Mouse (Mus musculus): ENCODE measurements around the gene Ccl9.

Ccl9 gene

DNA sequence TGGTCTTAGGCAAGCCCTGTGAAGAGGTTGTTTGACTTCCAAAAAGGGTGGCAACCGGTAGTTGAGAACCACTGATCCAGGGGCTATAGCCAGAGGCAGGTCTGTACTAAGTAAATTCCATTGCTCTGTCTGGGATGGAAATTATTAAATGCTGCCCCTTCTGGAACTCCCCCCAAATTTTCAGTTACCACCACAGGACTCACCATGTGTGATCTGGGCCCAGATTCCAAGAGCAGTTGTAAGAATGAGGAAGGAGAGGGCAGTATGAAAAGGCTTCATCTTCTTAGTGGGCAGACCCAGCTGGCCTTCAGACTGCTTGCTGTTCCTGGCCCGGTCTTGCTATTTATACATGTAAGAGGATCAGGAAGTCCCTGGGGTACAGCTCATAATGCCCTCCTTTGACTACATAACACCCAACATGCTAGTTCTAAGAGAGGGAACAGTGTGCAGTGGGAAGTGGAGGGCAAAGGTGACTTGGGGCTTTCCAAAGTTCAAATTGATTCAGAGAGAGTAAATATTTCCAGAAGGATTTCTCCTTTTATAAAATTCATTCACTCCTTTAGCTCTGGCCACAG, at the start of gene Ccl9:
Gene Ccl9 (minus strand): TSS at position 451 of the 575 bp plus-strand sequence.
- DNase-seq: no peak

DNA sequence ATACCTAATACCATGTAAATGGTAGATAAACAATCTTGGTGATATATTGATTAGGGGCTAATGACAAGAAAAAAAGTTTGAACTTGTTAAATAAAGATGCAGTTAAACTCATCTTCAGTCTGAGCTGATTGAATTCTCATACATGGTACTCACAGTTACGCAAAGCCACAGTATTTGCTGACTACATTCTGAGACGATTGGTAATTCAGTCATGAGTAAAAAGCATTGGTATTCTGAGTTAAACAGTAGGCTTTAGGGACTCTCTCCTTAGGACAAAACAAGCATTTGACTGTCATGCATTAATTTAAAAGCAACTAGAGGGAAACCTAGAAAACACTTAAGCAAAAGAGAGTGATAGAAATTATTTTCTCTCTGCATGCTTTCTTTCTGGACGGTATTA, 45.1 kb upstream of the Ccl9 start:
- no peak for DNase-seq

DNA sequence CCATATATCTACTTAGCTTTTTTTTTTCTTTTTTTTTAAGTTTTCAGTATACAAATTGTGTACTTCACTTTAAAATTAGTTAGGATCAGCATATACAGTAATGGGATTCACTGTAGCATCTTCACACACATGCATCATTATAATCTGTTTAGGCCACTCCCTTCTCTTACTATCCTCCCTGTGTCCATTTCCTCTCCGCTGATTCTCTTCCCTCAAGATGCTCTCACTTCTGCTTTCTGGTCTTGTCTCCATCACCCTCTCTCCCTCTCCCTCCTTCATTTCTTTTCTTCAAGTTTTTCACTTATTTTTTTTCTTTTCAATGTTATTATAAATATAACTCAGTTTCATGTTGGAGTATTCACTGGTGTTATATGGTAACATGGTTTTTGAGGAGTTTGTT, 40.6 kb upstream of the Ccl9 start:
- no peak for DNase-seq

DNA sequence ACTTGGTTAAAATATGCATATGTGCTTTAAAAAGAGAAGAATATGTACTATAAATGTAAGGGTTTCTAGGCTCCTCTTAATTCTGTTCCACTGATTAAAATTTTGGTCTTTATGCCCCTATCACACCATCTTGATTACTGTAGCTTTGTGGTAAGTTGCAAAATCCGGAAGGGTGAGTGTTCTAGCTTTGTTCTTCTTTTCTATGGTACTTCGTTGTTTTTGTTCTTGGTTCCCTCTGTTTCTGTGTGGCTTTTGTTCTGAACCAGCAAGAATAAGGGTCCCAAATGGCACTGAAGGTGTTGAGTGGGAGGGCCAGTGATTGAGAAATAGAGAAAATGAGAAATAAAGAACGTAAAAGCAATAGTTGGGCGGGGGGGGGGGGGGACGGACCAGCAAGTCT, 39.8 kb upstream of the Ccl9 start:
- no peak for DNase-seq

DNA sequence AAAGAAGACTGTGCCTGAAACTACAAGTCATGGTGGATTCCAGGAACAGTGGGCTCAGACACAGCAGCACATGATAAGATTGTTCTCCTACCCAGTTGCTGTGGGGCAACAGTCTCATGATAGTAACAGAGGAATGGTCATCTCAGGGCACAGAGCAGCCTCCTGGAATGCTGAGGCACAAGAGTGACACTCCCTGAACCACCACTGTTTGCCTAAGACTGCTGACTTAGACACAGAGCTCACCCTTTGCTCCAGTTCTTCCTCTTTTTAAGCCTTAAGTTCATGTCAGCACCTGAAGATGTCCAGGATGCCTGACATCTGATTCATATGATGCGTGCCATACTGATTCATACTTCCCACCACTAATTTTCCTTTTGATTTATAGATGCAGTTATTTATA, 38.1 kb upstream of the Ccl9 start:
- DNase-seq: no peak

DNA sequence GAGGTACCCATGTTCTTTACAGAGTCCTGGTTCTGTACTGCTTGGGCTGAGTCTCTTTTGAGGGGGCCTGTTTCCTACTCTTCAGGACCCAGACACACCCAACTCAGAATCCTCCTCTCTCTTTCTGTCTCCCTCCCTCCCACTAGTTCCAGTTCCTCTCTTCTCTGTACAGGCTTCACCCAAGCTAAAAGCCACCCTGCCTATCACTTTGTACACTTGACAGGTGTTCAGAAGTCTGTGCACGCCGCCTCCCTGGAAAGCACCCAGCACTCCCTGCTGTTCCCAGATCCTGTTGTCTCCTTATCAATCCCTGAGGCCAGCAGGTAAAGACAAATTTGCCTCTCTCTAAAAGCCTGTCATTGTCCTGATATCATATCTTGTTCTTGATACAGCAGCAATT, 32.5 kb upstream of the Ccl9 start:
- no peak for DNase-seq

DNA sequence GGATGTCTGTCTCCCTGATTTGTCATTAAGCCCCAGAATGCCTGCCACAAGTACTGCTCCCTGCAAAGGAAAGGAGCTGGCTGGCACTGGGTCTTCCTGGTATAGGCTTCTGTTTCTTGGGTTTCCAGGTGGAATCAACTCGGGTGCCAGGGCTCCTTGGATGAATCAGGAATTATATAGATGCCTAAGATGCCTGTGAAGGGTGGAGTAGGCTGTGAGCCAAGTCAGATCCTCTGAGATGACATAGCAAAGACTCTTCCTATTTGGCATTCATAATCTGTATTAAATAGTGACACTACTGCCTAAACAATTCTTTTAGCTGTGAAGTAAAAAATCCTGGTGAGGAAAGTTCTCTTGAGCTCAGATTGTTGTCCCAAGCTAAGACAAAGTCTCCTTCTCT, 28.0 kb upstream of the Ccl9 start:
- no peak for DNase-seq

DNA sequence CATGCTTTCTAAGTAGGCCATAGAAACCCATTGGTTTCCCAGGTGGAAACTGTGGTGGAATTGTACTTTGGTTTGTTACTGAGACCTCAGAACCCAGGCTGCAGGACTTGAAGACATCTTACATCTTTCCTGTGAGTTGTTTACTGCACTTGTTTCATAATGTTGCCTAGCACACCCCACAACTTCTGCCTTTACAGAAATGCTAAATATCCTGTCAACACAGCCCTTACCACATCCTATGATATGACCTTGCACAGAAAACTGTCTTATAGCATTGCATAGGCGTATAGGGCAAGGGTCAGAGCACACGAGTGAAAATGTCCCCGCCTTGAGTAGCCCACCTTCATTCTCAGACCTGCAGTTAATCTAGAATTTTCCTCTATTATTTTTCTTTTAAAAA, 27.1 kb upstream of the Ccl9 start:
- DNase-seq: no peak

DNA sequence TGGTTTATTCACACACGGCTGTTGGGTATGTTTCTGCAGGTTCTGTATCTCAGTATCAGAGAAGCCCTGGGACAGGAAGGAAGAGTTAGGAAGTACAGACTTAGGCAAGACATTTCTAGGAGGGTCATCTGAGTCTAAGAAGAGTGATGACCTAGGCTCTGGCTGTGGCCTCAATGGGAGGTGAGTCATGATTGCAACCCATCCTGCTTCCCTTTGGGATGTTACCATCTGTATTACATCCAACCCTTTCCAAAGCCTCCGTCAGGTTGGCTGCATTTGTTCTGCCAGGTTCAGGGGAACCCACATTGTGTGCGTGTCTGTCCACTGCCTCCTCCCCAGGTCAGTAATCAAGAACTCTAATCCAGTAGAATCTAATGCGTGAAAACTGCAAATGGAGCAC, 26.3 kb upstream of the Ccl9 start:
- DNase-seq: no peak

DNA sequence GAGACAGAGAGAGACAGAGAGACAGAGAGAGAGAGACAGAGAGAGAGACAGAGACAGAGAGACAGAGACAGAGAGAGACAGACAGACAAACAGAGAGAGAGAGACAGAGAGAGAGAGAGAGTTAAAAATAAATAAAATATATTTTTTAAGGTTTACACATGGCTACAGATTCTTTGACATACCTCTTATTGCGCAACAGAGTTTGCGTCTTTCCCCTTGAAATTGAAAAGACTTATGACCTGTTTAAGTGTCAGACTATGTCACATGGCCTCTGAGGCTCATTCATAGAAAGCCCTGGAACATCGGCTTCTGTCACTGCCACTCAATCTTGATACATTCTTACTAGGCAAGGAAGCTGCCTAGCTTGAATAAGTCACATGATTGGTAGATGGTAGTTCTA, 25.0 kb upstream of the Ccl9 start:
- no peak for DNase-seq

DNA sequence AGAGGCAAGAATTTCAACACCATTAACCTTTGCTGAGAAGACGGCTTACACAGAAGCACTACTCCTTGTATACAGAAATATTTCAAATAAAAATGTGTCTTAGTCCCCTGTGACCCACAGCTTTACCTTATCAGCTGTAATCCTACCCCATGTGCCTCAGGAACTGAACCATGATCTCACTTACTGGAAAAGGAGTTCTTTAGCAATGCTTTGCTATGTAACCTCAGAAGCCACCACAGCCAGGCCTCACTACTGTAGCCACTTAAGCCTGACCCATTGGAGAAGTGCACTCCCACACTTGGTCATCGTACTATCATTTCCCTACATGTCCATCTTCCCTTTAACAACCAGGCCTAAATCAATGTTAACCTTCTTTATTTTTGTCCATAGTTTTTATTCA, 22.1 kb upstream of the Ccl9 start:
- DNase-seq: no peak

DNA sequence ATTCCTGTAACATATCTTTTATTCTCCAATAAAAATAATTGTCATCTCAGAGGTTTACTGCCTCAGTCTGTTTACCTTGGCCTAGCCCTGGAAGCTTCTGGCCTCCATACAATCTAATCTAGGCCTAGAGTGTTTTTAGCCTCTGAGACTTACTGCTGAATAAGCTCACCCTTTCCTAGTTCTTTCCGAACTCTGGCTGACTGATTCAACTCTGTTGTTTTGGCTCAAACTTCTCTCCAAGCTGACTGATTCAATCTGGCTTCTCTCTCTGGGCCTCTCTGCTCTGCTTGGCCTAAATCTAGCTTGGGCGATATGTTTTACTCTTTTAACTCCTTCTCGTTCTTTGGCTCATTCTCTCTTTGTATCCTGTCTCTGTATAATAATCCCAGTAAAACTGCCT, 20.6 kb upstream of the Ccl9 start:
- DNase-seq: no peak

DNA sequence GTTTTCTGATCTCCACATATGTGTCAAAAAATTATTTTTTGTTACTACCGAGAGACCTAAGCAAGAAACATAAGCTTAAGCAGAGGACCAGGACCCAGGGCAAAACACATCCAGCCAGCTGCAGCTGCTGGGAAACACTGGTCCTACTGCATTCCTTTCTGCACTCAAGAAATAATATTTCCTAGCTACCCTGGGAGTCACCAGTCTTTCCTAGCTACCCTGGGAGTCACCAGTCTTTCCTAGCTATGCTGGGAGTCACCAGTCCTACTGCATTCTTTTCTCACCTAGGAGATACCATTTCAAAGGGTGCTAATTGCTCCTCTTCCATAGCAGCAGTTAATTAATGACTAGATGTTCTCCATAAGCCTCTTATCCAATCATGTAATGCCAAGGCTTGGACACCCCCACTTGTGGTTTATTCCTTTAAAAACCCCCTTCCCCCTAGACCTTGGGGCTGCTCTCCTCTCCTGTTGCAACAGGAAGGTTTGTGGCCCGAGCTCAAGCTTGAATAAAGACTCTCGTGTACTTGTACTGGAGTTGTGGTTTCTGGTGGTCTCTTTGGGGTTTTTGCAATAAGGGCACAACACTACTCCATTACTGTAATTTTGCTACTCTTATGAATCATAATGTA, 19.9 kb upstream of the Ccl9 start:
- no peak for DNase-seq

DNA sequence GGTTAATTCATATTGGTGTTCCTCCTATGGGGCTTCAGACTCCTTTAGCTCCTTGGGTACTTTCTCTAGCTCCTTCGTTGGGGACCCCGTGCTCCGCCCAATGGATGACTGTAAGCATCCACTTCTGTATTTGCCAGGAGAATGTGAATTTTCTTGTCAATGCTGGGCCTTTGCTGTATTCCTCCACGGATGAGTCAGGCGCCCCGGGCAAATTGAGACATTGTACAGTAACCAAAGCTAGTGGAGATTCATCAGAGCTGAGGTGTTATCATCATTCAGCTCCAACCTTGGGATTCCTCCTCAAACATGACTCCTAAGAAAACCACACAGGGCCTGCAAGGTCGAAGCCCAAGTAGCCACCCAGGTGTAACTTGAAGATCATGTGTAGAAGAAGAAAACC, 19.4 kb upstream of the Ccl9 start:
- no peak for DNase-seq

DNA sequence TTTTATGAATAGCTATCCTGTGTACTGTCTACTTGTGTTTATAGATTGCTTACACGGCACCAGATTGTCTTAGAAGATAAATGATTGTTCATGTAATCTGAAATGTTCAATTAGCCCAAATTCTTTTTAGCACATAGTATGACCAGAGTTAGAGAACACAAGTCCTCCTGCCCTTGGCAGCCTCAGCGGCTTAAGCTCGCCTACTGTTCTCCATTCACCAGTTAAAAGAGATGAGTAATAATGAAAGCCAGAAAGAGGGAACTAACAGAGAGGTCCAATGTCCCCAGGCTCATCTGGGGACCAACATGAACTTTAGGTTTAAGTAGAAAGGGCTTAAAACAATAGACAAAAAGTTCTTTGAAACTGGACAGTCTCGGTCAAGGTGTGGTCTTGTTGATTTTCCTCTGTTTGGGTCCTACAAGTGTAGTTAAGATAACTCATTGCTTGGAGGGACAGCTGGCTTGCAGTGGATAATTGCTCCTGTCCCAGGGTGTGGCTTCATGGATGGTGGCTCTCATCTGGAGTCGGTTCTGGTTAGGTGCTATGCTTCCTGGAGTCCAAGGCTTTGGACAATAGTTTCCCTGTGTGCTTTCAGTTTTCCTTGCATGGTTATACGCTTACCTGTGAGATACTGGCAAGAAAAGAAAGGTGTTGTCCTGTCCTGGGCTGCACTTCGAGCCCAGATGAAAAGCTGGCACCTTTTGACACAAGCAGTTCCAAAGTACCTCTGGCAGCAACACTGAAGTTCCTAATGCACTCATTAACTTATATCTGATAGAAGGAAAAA, 17.4 kb upstream of the Ccl9 start:
- no peak for DNase-seq

DNA sequence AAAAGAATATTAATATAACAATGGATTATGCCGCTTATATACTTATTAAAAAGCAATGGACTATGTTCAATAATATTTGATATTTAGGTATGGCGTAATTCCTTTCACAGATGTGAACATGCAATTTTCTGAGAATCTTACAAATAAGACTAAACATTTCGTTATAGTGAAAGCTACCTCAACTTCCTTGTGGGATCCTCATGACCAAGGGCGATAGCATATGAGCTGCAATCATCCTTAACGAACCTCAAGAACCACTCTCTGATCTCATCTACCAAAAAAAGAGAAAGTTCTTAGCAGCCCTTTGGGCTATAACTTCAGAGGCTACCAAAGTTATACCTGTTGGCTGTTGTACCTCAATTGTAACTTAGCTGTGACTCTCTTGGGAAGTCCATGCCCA, 15.0 kb upstream of the Ccl9 start:
- no peak for DNase-seq

DNA sequence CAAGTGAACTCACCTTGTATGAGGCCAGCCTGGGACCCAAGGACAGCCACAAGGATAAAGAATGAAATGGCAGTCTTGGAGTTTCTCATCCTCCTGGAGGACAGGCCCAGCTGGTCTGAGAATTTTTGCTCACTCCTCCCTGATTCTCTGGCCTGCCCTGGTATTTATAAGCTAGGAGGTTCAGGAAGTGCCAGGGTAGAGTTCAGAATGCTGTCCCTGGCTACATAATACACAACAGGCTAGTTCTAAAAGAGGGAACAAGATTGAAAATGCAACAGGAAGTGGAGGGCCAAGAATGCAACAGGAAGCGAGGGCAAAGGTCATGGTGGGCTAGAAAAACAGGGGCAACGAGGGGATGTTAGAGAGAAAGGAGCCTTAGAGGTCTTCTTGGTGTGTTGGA, 14.4 kb upstream of the Ccl9 start, which contains the start of gene Ccl6:
Gene Ccl6 (minus strand): TSS at position 235 of the 400 bp plus-strand sequence.
- DNase-seq: no peak

DNA sequence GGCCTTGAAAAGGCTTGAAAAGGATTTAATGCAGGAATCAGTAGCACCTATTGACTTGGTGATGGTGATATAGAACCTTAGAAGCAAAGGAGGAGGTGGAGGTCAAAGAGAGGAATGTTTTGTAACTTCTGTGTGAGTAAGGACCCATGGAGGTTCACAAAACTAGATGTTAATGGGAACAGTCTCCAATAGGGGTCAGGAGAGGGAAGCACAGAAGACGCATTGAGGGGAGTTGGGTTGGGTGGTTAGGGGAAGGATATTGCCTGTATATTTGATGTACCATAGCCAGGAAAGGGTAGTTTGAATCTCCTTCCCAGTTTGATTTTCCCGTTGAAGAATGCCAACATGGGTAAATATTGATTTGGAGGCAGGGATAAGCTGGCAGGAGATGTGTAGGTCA, 5.8 kb upstream of the Ccl9 start:
- DNase-seq: no peak

DNA sequence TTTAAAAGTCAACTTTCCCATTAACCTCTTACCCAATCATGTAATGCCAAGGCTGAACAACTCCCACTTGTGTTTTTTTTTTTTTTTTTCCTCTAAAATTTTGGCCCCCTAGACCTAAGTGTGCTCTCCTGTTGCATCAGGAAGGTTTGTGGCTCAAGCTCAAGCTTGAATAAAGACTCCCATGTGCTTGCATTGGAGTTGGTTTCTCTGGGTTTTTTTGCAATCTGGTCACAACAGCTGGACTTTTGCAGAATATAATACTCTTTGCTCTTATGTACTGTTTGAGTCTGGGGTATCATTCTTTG, 5.0 kb upstream of the Ccl9 start:
- DNase-seq: no peak

DNA sequence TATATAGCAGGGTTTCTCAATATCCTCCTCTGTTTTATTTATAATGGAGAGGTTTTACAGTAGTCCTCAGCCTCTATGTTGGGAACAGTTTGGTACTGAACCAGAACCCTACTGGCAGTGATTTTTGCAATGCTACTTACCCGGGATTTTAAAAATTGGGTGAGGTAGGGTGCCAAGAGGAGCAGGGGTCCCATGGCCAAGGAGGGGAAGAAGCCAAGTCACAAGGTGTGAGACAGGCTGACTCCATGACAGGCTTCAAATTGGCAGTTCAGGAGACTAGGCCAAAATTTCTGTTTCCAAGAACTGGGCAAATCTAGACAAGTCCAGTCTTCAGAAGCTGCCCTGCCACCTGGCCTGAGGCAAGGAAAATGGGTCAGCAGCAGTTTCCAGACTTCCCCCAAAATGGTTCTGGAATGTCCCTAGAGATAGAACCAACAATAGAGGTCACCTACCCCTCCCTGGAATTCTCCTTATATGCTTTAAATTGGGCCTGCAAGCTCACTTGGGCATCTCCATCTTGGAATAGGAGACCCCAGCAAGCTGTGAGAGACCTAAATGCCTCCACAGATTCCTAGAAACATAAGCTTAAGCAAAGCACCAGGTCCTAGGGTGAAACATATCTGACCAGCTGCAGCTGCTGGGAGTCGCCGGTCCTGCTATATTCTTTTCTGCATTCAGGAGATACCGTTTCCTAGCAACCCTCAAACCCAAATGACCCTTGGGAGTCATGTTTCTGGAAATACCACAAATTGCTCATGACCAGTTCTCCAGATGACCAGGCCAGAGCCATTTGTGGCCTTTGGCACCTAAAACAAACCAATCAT, 4.4 kb upstream of the Ccl9 start:
- no peak for DNase-seq

DNA sequence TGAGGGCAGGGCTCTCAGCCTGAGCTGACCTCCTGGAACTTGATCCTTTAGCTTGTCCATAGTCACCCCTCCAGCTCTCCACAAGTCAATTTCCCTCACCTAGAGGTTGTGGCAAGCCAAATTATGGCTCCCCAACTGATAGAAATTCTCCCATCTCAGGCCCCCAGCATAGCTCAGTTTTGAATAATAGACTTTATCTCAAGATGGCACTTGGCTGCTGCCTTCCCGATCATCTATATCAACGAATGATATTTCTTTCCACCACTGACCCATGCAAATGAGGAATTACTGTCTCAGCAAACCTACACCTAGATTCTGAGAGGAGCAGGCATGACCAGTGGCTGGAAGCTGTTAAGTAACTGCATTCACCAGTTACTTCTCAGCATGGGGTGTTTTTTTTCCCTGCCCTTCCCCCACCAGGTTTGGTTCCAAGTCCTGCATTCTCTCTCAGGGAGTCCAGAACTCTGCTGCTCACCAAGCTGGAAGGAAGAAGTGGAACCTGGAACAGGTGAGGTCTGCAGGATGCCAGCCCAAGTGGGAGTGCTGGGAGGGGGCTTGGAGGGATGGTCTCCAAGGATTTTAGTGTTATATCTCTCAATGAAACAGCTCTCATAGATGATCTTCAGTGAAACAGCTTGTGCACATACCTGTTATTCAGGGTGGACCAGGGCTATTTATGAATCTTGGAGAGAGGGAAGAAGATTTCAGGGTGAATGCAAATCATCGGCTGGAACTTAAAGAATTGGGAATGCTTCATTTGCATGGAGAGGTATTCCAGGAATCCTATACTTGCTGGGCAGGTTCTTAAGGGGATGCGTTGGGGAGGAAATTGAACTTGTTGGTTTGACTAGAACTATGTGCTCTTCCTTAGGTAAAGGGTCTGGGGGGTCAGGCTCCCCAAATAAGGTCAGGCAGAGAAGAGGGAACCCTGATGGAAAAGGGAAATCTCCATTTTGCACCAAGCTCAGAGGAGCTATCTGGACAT, 3.5 kb upstream of the Ccl9 start:
- no peak for DNase-seq

DNA sequence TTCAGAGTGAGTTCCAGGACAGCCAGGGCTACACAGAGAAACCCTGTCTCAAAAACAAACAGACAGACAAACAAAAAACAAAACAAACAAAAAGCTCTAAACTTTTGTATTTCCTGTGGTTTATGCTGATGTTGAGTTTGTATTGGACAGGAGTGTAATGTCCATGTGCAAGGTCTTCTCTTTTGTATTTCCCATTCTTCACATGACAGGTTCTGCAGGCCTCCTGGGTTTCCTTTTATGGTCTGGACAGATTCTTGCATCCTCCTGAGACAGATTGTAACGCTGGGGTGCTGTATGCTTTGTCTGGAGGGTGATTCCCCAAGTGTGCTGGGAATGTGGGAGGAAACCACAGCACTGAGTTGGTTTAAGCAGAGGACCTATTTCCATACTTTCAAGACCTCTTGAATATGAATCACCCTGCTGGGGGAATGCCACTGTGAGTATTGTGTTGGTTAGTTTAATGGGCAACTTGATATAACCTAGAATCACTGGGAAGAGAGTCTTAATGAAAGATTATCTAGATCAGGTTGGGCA, 2.3 kb upstream of the Ccl9 start:
- DNase-seq: no peak
